Mouse (Mus musculus): ENCODE data around the gene Slc44a4. TPM values are rescaled to one million over a fixed set of nuclear protein-coding genes. Genes with fewer than 3 reads are reported as not detected.
"Not testable (repeated sequence)": the region's sequence is repeated elsewhere in the genome, so short reads cannot be mapped to it uniquely, and the experiment has no call there.

Gene Slc44a4
- total and polyA plus RNA-seq, 2 experiments from 2014 or later, result 0.11 to 0.49 TPM

- H3K36me3 ChIP-seq (ENCODE audit: insufficient read depth, low read length), result peaks cover 7% of the 10 kb centered on the region; the same call in 1 of the 2 replicates
- no peak overlapping the region for H3K4me3 ChIP-seq (ENCODE audit: low read depth, low read length)
- ATAC-seq (ENCODE audit: low FRiP score) (no peak), DNase-seq (ENCODE audit: low spot score) (no peak)
- H3K9me3 ChIP-seq (ENCODE audit: low read length), result no peaks in the 10 kb centered on the region
- no peak for TF ChIP-seq CTCF (IDR thresholded peaks at IDR 0.05)
- peaks cover 6% of the 10 kb centered on the region; the same call in 1 of the 2 replicates for H3K27me3 ChIP-seq (ENCODE audit: insufficient read depth, low read length)
- WGBS, result 74% methylated on average over 4 of the region's 4 CpGs
- H3K27ac ChIP-seq (ENCODE audit: low read depth, low read length), result no peak overlapping the region
- no peak overlapping the region for H3K4me2 ChIP-seq (ENCODE audit: low read depth, low read length, poor library complexity, severe bottlenecking)
- H3K9ac ChIP-seq (replicated peaks; ENCODE audit: low read length, poor library complexity, severe bottlenecking), result no peak overlapping the region
- 0 out of 2 replicates have a peak, but pooled peaks cover 5% of the 10 kb centered on the region for H3K4me1 ChIP-seq (ENCODE audit: insufficient read depth, low read length)
Measured at GRCm38 (mm10) chr17:34954831-34955230, 40.6 kb downstream of the Slc44a4 start.

DNA sequence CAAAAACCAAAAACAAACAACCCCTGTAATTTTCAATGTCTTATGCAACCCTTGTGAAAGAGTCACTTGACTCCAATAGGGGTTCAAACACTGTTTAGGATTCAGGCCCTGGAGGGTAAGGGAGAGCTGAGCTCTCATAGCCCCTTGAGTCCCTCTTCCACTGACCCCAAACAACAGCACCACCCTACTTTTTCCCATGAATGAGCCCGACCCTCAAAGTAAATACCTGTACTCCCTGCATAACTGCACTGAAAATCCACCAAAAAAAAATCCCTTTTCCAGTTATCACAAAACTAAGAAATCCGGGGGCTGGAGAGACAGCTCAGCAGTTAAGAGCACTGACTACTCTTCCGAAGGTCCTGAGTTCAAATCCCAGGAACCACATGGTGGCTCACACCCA, 41.6 kb downstream of the Slc44a4 start:
- WGBS, result 74% methylated on average over 3 of the region's 3 CpGs
- Histone ChIP-seq H3K9me3 (ENCODE audit: low read length) (no peaks in the 10 kb centered on the region), H3K4me2 (ENCODE audit: low read depth, low read length, poor library complexity, severe bottlenecking) (no peak overlapping the region), H3K4me3 (ENCODE audit: low read depth, low read length) (no peak overlapping the region), H3K27ac (ENCODE audit: low read depth, low read length) (no peak overlapping the region), H3K9ac (replicated peaks; ENCODE audit: low read length, poor library complexity, severe bottlenecking) (no peak overlapping the region), H3K36me3 (ENCODE audit: insufficient read depth, low read length) (no peaks in the 10 kb centered on the region), H3K4me1 (ENCODE audit: insufficient read depth, low read length) (0 out of 2 replicates have a peak, but pooled peaks cover under 1% of the 10 kb centered on the region), H3K27me3 (ENCODE audit: insufficient read depth, low read length) (peaks cover 6% of the 10 kb centered on the region; the same call in 1 of the 2 replicates)
- DNase-seq (ENCODE audit: low spot score) (no peak), ATAC-seq (ENCODE audit: low FRiP score) (no peak)
- no peak for TF ChIP-seq CTCF (IDR thresholded peaks at IDR 0.05)

DNA sequence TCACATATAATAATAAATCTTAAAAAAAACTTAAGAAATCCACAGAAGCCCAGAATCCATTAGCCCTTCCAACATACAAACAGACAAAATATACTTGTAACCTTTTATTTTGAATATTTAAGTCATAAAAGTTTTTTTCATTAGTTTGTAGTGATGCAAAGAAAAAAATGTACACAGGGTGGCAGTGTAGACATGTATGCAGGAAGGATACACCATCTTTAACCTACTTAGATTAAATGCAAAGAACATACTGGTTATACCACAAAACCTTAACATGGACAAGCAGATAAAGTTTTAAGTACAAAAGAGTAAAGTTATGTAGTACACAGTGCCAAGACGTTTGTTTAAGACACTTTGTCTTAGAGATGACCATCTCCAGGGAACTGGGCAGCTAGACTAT, 42.1 kb downstream of the Slc44a4 start:
- 30% methylated on average over 1 of the region's 1 CpGs for WGBS
- no peak overlapping the region for H3K27ac ChIP-seq (ENCODE audit: low read depth, low read length)
- no peak overlapping the region for H3K4me2 ChIP-seq (ENCODE audit: low read depth, low read length, poor library complexity, severe bottlenecking)
- peaks cover 6% of the 10 kb centered on the region; the same call in 1 of the 2 replicates for H3K27me3 ChIP-seq (ENCODE audit: insufficient read depth, low read length)
- H3K4me3 ChIP-seq (ENCODE audit: low read depth, low read length), result no peak overlapping the region
- H3K36me3 ChIP-seq (ENCODE audit: insufficient read depth, low read length), result no peaks in the 10 kb centered on the region
- H3K9me3 ChIP-seq (ENCODE audit: low read length), result no peaks in the 10 kb centered on the region
- ATAC-seq (ENCODE audit: low FRiP score), result no peak
- peak; percentile 36 for DNase-seq (ENCODE audit: low spot score)
- TF ChIP-seq CTCF (IDR thresholded peaks at IDR 0.05), result peak; percentile 78
- no peak overlapping the region for H3K9ac ChIP-seq (replicated peaks; ENCODE audit: low read length, poor library complexity, severe bottlenecking)
- H3K4me1 ChIP-seq (ENCODE audit: insufficient read depth, low read length), result no peaks in the 10 kb centered on the region

GRCm38 (mm10) chr17:34957291-34957690, 43.0 kb downstream of the Slc44a4 start:
- ATAC-seq (ENCODE audit: low FRiP score); H3K4me1 ChIP-seq (ENCODE audit: insufficient read depth, low read length): not testable (repeated sequence)
- WGBS, result 16% methylated on average over 32 of the region's 40 CpGs

DNA sequence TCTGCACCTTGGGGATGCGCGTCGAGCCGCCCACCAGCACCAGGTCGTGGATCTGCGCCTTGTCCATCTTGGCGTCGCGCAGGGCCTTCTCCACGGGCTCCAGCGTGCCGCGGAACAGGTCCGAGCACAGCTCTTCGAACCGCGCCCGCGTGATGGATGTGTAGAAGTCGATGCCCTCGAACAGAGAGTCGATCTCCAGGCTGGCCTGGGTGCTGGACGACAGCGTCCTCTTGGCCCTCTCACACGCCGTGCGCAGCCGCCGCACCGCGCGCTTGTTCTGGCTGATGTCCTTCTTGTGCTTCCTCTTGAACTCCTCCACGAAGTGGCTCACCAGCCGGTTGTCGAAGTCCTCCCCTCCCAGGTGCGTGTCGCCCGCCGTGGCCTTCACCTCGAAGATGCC, 43.7 kb downstream of the Slc44a4 start:
- WGBS, result 39% methylated on average over 16 of the region's 40 CpGs
- not testable (repeated sequence) for H3K27ac ChIP-seq (ENCODE audit: low read depth, low read length); H3K9ac ChIP-seq (replicated peaks; ENCODE audit: low read length, poor library complexity, severe bottlenecking); H3K4me2 ChIP-seq (ENCODE audit: low read depth, low read length, poor library complexity, severe bottlenecking); ATAC-seq (ENCODE audit: low FRiP score); H3K27me3 ChIP-seq (ENCODE audit: insufficient read depth, low read length); H3K9me3 ChIP-seq (ENCODE audit: low read length); H3K4me1 ChIP-seq (ENCODE audit: insufficient read depth, low read length); H3K36me3 ChIP-seq (ENCODE audit: insufficient read depth, low read length); H3K4me3 ChIP-seq (ENCODE audit: low read depth, low read length); DNase-seq (ENCODE audit: low spot score)

More at GRCm38 (mm10) chr17:34957291-34957690, 43.0 kb downstream of the Slc44a4 start:
- H3K4me3 ChIP-seq (ENCODE audit: low read depth, low read length); H3K4me2 ChIP-seq (ENCODE audit: low read depth, low read length, poor library complexity, severe bottlenecking); H3K27ac ChIP-seq (ENCODE audit: low read depth, low read length); H3K36me3 ChIP-seq (ENCODE audit: insufficient read depth, low read length); DNase-seq (ENCODE audit: low spot score); H3K9ac ChIP-seq (replicated peaks; ENCODE audit: low read length, poor library complexity, severe bottlenecking); H3K27me3 ChIP-seq (ENCODE audit: insufficient read depth, low read length); H3K9me3 ChIP-seq (ENCODE audit: low read length): not testable (repeated sequence)

GRCm38 (mm10) chr17:34958734-34959129, 44.5 kb downstream of the Slc44a4 start:
- peak; percentile 61 for ATAC-seq (ENCODE audit: low FRiP score)
- H3K4me1 ChIP-seq (ENCODE audit: insufficient read depth, low read length); H3K27me3 ChIP-seq (ENCODE audit: insufficient read depth, low read length); H3K27ac ChIP-seq (ENCODE audit: low read depth, low read length); H3K36me3 ChIP-seq (ENCODE audit: insufficient read depth, low read length); H3K9ac ChIP-seq (replicated peaks; ENCODE audit: low read length, poor library complexity, severe bottlenecking); DNase-seq (ENCODE audit: low spot score); H3K9me3 ChIP-seq (ENCODE audit: low read length): not testable (repeated sequence)
- 0% methylated on average over 25 of the region's 47 CpGs for WGBS
- Histone ChIP-seq H3K4me3 (ENCODE audit: low read depth, low read length) (peak overlapping the region; percentile 36; the same call in 1 of the 2 replicates), H3K4me2 (ENCODE audit: low read depth, low read length, poor library complexity, severe bottlenecking) (peak overlapping the region; percentile 48)

DNA sequence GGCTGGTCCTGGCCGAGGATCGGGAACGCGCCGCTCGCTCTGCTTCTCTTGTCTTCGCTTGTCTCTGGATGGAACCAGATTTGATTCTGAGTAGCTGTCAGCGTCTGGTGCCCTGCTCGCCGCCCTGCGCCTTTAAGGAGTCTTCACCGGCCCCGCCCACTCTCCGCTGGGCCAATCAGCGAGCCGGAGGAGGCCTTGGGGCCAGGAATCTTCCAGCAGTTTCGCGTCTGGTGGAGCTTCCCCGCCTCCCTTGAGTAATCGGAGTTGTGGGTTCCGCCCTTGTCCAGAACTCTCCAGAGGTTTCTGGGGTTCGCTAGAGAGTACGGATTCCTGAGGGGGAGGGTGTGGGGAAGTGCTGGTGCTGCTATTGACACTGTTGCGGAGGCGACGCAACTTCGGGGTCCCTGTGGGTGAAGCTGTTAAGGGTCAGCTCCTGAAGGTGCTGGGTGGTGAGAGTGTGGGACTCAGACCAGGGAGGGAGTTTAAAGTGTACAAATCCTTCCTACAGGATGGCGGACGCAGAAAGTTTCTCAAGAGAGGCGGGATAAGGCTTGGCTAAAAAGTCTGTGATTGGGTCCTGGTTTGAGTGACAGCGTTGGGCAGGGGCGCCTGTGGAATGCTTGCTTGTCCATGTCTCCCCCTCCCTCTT, 45.0 kb downstream of the Slc44a4 start, which contains the start of gene Hspa1b:
TSS of gene Hspa1b (minus strand) at position 109 of the 649 bp plus-strand sequence.
- Histone ChIP-seq H3K4me2 (ENCODE audit: low read depth, low read length, poor library complexity, severe bottlenecking) (peak within 1 kb of the TSS; percentile 48), H3K4me3 (ENCODE audit: low read depth, low read length) (peak within 1 kb of the TSS; percentile 36)
- not testable (repeated sequence) for H3K27me3 ChIP-seq (ENCODE audit: insufficient read depth, low read length); H3K9me3 ChIP-seq (ENCODE audit: low read length); H3K27ac ChIP-seq (ENCODE audit: low read depth, low read length); H3K9ac ChIP-seq (replicated peaks; ENCODE audit: low read length, poor library complexity, severe bottlenecking); H3K36me3 ChIP-seq (ENCODE audit: insufficient read depth, low read length); H3K4me1 ChIP-seq (ENCODE audit: insufficient read depth, low read length)
- ATAC-seq (ENCODE audit: low FRiP score), result peak; percentile 93
- DNase-seq (ENCODE audit: low spot score), result peak; percentile 69
- WGBS, result under 1% methylated on average over 19 of the region's 32 CpGs
